Mouse (Mus musculus) heart, adult 18-20 months (tissue): Measurements from ENCODE around the gene Gpcpd1. TPM values are rescaled to one million over a fixed set of nuclear protein-coding genes. Genes with fewer than 3 reads are reported as not detected.

ENCODE experiments used
- DNase-seq, 2 experiments: peaks; one replicate each; pipeline ENCODE4 v3.0.0; 2021 to 2022; ENCODE audit warnings: mixed read lengths in 1 of 2
- total RNA-seq, 2 experiments: library from RNA; stranded (reverse); gene quantifications; 2 replicates each; pipeline ENCODE4 v1.2.3; 2021

Gpcpd1 gene
- total RNA-seq, 2 experiments from 2014 or later = 151 to 198 TPM

- DNase-seq = no peak
Observed at GRCm38 (mm10) chr2:132481547-132481946, 106.0 kb downstream of the Gpcpd1 start.

Other genes starting within 250 kb of the Gpcpd1 start
- gene Prokr2, start 202.3 kb downstream of the Gpcpd1 start, total RNA-seq = under 1 TPM; 0.10 to 0.12 TPM
- 10 to 100 TPM; 36.7 to 57.1 TPM for gene Shld1, start 99.2 kb upstream of the Gpcpd1 start, total RNA-seq
- gene Chgb, start 193.5 kb upstream of the Gpcpd1 start, total RNA-seq = under 1 TPM; 0.44 to 0.50 TPM
- 1 to 10 TPM; 7.4 to 7.6 TPM for gene Trmt6, start 228.3 kb upstream of the Gpcpd1 start, total RNA-seq
- gene Mcm8, start 228.4 kb upstream of the Gpcpd1 start, total RNA-seq = 1 to 10 TPM; 3.1 to 3.5 TPM